Mouse (Mus musculus): ENCODE data around the gene Cyp1a2.

Cyp1a2 gene

GRCm38 (mm10) chr9:57683520-57683919, at the start of gene Cyp1a2:
Gene Cyp1a2 (minus strand): TSS chr9:57683703.
- no peak for DNase-seq

GRCm38 (mm10) chr9:57728312-57728711, 44.8 kb upstream of the Cyp1a2 start:
- DNase-seq: peak; percentile 36

GRCm38 (mm10) chr9:57724701-57725100, 41.2 kb upstream of the Cyp1a2 start:
- no peak for DNase-seq

GRCm38 (mm10) chr9:57723796-57724195, 40.3 kb upstream of the Cyp1a2 start:
- DNase-seq: no peak

- DNase-seq: no peak
These were observed 39.8 kb upstream of the Cyp1a2 start for GRCm38 (mm10) chr9:57723315-57723715.

GRCm38 (mm10) chr9:57722371-57722770, 38.9 kb upstream of the Cyp1a2 start:
- no peak for DNase-seq

- no peak for DNase-seq
These were observed 37.2 kb upstream of the Cyp1a2 start for GRCm38 (mm10) chr9:57720736-57721135.

GRCm38 (mm10) chr9:57718408-57718807, 34.9 kb upstream of the Cyp1a2 start:
- no peak for DNase-seq

- peak; percentile 34 for DNase-seq
These were observed 28.7 kb upstream of the Cyp1a2 start for GRCm38 (mm10) chr9:57712194-57712593.

GRCm38 (mm10) chr9:57710214-57710613, 26.7 kb upstream of the Cyp1a2 start:
- DNase-seq: peak; percentile 48

- DNase-seq: peak; percentile 81
These were observed 25.3 kb upstream of the Cyp1a2 start for GRCm38 (mm10) chr9:57708720-57709274.

- DNase-seq: peak; percentile 97
These were observed 24.7 kb upstream of the Cyp1a2 start, which contains the start of gene Edc3 for GRCm38 (mm10) chr9:57708068-57708719. Gene Edc3 (plus strand): TSS chr9:57708540.

- no peak for DNase-seq
These were observed 23.0 kb upstream of the Cyp1a2 start for GRCm38 (mm10) chr9:57706496-57706895.

- DNase-seq: no peak
These were observed 15.1 kb upstream of the Cyp1a2 start for GRCm38 (mm10) chr9:57698466-57699150.

- DNase-seq: no peak
These were observed 13.9 kb upstream of the Cyp1a2 start for GRCm38 (mm10) chr9:57697380-57697779.

GRCm38 (mm10) chr9:57696380-57697285, 13.1 kb upstream of the Cyp1a2 start:
- peak; percentile 57 for DNase-seq

GRCm38 (mm10) chr9:57694108-57694507, 10.6 kb upstream of the Cyp1a2 start:
- DNase-seq: no peak

GRCm38 (mm10) chr9:57688606-57689005, 5.1 kb upstream of the Cyp1a2 start:
- no peak for DNase-seq

GRCm38 (mm10) chr9:57688158-57688557, 4.7 kb upstream of the Cyp1a2 start:
- DNase-seq: peak; percentile 61

GRCm38 (mm10) chr9:57687751-57688150, 4.2 kb upstream of the Cyp1a2 start, which contains the start of gene Cyp1a1:
Gene Cyp1a1 (plus strand): TSS chr9:57687928.
- DNase-seq: no peak

GRCm38 (mm10) chr9:57686011-57686410, 2.5 kb upstream of the Cyp1a2 start:
- DNase-seq: no peak

GRCm38 (mm10) chr9:57681411-57681810, 2.1 kb downstream of the Cyp1a2 start:
- no peak for DNase-seq

- no peak for DNase-seq
These were observed 12.0 kb downstream of the Cyp1a2 start for GRCm38 (mm10) chr9:57671500-57671899.

Data from thymus, postnatal 4 days (tissue).